Comparison of ENCODE assay signal across 8 mouse cellular contexts in the genomic region with DNA sequence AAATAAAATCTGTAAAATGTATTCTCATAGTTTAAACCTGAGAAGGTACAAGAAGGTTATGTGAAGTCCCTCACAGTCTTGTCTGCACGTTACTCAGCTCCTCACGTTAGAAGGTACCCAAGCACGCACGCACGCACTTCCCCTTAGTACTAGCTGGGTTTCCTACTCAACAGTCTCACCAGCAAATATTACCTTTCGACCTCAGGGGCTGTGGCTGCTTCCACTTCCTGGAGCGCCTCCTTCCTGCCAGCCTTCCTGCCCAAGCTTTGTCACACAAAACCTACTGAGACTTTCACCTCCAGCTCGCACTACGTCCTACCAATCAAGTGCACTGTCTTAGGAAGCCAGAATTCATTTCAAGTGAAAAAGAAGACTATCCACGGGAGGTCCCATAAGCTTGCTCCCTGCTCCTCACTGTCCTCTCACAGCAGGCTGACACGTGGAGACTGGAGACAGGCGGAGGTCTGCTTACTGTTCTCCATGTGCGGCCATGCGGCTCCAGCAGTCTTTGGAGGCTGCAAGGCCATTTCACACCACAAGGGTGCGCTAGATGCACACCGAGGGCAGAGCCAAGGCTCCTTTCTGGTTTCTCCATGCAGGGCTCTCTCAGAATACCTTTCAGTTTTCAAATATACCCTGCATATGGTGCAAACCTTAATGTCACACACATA. TPM values are rescaled to one million over a fixed set of nuclear protein-coding genes. Genes with fewer than 3 reads are reported as not detected.
DNase-seq lines count a peak whose midpoint lies in the region; ATAC-seq lines count a peak whose summit lies in the region.

No protein-coding gene starts in this region.

- peak; percentile 89 for ATAC-seq in megakaryocyte progenitor cell, adult 5-6 weeks (replicated peaks; ENCODE audit: poor library complexity)

- peak; percentile 86 to 96 for DNase-seq in adrenal gland, adult (ENCODE audit: inconsistent age in 2 of 2, low spot score in 1 of 2)
- DNase-seq in embryo, embryonic 10 days (ENCODE audit: low spot score): peak; percentile 94
- DNase-seq in gastrocnemius, postnatal 10 days: peak; percentile 92
- peak; percentile 94 for DNase-seq in induced T-regulatory cell, adult 2 months (ENCODE audit: low read depth)
- DNase-seq in left cerebral cortex, adult 8-10 months (ENCODE audit: low spot score in 2 of 2): peak; percentile 77 to 95
- peak; percentile 91 for DNase-seq in right cerebral cortex, postnatal 14 days
- peak; percentile 88 for DNase-seq in urinary bladder, postnatal 25 days (ENCODE audit: low spot score)

RNA-seq across cellular contexts. Expression of a gene that starts 18.5 kb away (rescaled TPM):
- 10 to 100 TPM; 17.1 to 24.3 TPM for total RNA-seq in gastrocnemius, postnatal 10 days (2021)
- total RNA-seq in left cerebral cortex, adult 8-10 months (2022): 10 to 100 TPM; 44.3 to 58.2 (median 56.8) TPM
- 24.5 and 28.2 TPM in 2 replicates for total RNA-seq in megakaryocyte progenitor cell, adult 5-6 weeks (2015)
- total RNA-seq in megakaryocyte progenitor cell, adult 5-6 weeks (2017): 32.7 and 33.6 TPM in 2 replicates

Comparison
In these comparisons a context has a peak if more than half of its experiments do, and no peak if none do; other contexts are left out.
1. Peak in every context shown above with its lines: DNase-seq and ATAC-seq.